Mouse (Mus musculus): ENCODE measurements around the gene Kremen1. TPM values are rescaled to one million over a fixed set of nuclear protein-coding genes. Genes with fewer than 3 reads are reported as not detected.

Gene Kremen1
- polyA plus RNA-seq, 1 experiment, result 170 TPM

DNA sequence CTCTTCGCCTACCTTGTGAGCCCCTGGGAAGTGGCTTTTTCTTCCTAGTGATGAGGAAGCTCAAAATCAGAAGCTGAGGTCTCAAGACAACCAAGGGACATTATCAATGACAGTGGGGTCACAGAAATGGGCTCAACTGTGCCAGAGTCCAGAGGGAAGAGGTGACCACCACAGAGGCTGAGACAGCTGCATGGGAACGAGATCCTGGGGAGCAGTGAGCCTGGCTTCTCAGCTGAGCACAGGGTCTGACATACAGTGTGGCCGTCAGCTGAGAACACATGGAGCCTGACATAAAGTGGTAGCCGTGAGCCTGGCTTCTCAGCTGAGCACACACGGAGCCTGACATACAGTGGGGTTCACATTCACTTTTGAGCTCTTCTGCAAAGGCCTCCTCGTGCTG is 58.3 kb downstream of the Kremen1 start:
- Histone ChIP-seq H3K4me3 (ENCODE audit: control insufficient read depth, insufficient read depth, low read length) (no peak overlapping the region), H3K4me1 (replicated peaks; ENCODE audit: control insufficient read depth, insufficient read depth, low read length) (peaks cover 11% of the 10 kb centered on the region), H3K36me3 (ENCODE audit: control insufficient read depth, insufficient read depth, low read length) (peaks cover 79% of the 10 kb centered on the region), H3K27me3 (ENCODE audit: control insufficient read depth, insufficient read depth, low read length) (no peaks in the 10 kb centered on the region), H3K27ac (ENCODE audit: control insufficient read depth, insufficient read depth, low read length) (no peak overlapping the region)
- DNase-seq, result no peak
- TF ChIP-seq CTCF (IDR thresholded peaks at IDR 0.05; ENCODE audit: borderline replicate concordance, control insufficient read depth, extremely low read depth, insufficient read depth, low read length, poor library complexity), result no peak
- no peak for TF ChIP-seq POLR2A (IDR thresholded peaks at IDR 0.05; ENCODE audit: control insufficient read depth, extremely low read depth, insufficient read depth, low read length, poor library complexity)
- 96% methylated on average over 6 of the region's 6 CpGs for WGBS

GRCm38 (mm10) chr11:5201799-5202680 is 59.3 kb downstream of the Kremen1 start:
- H3K36me3 ChIP-seq (ENCODE audit: control insufficient read depth, insufficient read depth, low read length), result peaks cover 82% of the 10 kb centered on the region
- peaks cover 3% of the 10 kb centered on the region for H3K4me1 ChIP-seq (replicated peaks; ENCODE audit: control insufficient read depth, insufficient read depth, low read length)
- no peaks in the 10 kb centered on the region for H3K27me3 ChIP-seq (ENCODE audit: control insufficient read depth, insufficient read depth, low read length)
- no peak for DNase-seq
- WGBS, result 95% methylated on average over 20 of the region's 20 CpGs
- no peak overlapping the region for H3K4me3 ChIP-seq (ENCODE audit: control insufficient read depth, insufficient read depth, low read length)
- TF ChIP-seq CTCF (IDR thresholded peaks at IDR 0.05; ENCODE audit: borderline replicate concordance, control insufficient read depth, extremely low read depth, insufficient read depth, low read length, poor library complexity) (no peak), POLR2A (IDR thresholded peaks at IDR 0.05; ENCODE audit: control insufficient read depth, extremely low read depth, insufficient read depth, low read length, poor library complexity) (no peak)
- no peak overlapping the region for H3K27ac ChIP-seq (ENCODE audit: control insufficient read depth, insufficient read depth, low read length)

GRCm38 (mm10) chr11:5199879-5200278 is 61.5 kb downstream of the Kremen1 start:
- peaks cover 71% of the 10 kb centered on the region for H3K36me3 ChIP-seq (ENCODE audit: control insufficient read depth, insufficient read depth, low read length)

DNA sequence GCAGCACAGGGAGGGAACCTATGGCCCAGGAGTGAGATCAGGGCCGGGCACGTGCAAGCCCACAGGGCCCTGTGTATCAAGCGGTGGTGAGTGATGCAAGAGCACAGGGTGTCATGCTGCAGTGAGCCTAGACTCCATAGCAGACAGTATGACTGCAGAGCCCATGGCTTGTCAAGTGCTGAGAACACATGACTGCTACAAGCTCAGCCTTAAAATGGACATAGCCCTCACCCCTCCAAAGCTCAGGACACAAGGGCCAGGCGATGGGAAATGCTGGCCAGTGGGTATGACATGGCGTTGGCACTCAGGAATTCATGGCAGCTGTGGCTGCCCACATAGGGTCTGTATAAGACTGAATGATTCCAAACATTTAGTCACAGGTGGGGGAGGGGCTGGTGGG is 64.3 kb downstream of the Kremen1 start:
- Histone ChIP-seq H3K4me1 (replicated peaks; ENCODE audit: control insufficient read depth, insufficient read depth, low read length) (peaks cover 2% of the 10 kb centered on the region; the same call in 1 of the 2 replicates), H3K36me3 (ENCODE audit: control insufficient read depth, insufficient read depth, low read length) (peaks cover 64% of the 10 kb centered on the region), H3K4me3 (ENCODE audit: control insufficient read depth, insufficient read depth, low read length) (no peak overlapping the region), H3K27ac (ENCODE audit: control insufficient read depth, insufficient read depth, low read length) (no peak overlapping the region), H3K27me3 (ENCODE audit: control insufficient read depth, insufficient read depth, low read length) (no peaks in the 10 kb centered on the region)
- no peak for TF ChIP-seq CTCF (IDR thresholded peaks at IDR 0.05; ENCODE audit: borderline replicate concordance, control insufficient read depth, extremely low read depth, insufficient read depth, low read length, poor library complexity)
- DNase-seq, result no peak
- 96% methylated on average over 5 of the region's 5 CpGs for WGBS

More at GRCm38 (mm10) chr11:5199879-5200278, 61.5 kb downstream of the Kremen1 start:
- DNase-seq, result no peak
- WGBS, result 98% methylated on average over 2 of the region's 2 CpGs
- TF ChIP-seq CTCF (IDR thresholded peaks at IDR 0.05; ENCODE audit: borderline replicate concordance, control insufficient read depth, extremely low read depth, insufficient read depth, low read length, poor library complexity) (no peak), POLR2A (IDR thresholded peaks at IDR 0.05; ENCODE audit: control insufficient read depth, extremely low read depth, insufficient read depth, low read length, poor library complexity) (no peak)
- no peaks in the 10 kb centered on the region for H3K27me3 ChIP-seq (ENCODE audit: control insufficient read depth, insufficient read depth, low read length)
- H3K4me1 ChIP-seq (replicated peaks; ENCODE audit: control insufficient read depth, insufficient read depth, low read length), result no peaks in the 10 kb centered on the region
- H3K4me3 ChIP-seq (ENCODE audit: control insufficient read depth, insufficient read depth, low read length), result no peak overlapping the region
- H3K27ac ChIP-seq (ENCODE audit: control insufficient read depth, insufficient read depth, low read length), result no peak overlapping the region

GRCm38 (mm10) chr11:5196583-5196982 is 64.8 kb downstream of the Kremen1 start:
- TF ChIP-seq CTCF (IDR thresholded peaks at IDR 0.05; ENCODE audit: borderline replicate concordance, control insufficient read depth, extremely low read depth, insufficient read depth, low read length, poor library complexity) (no peak), POLR2A (IDR thresholded peaks at IDR 0.05; ENCODE audit: control insufficient read depth, extremely low read depth, insufficient read depth, low read length, poor library complexity) (no peak)
- H3K4me1 ChIP-seq (replicated peaks; ENCODE audit: control insufficient read depth, insufficient read depth, low read length), result peaks cover 2% of the 10 kb centered on the region; the same call in 1 of the 2 replicates
- WGBS, result 94% methylated on average over 7 of the region's 7 CpGs

GRCm38 (mm10) chr11:5193576-5193881 is 67.8 kb downstream of the Kremen1 start:
- Histone ChIP-seq H3K36me3 (ENCODE audit: control insufficient read depth, insufficient read depth, low read length) (peaks cover 41% of the 10 kb centered on the region), H3K4me1 (replicated peaks; ENCODE audit: control insufficient read depth, insufficient read depth, low read length) (peaks cover 2% of the 10 kb centered on the region; the same call in 1 of the 2 replicates), H3K27me3 (ENCODE audit: control insufficient read depth, insufficient read depth, low read length) (no peaks in the 10 kb centered on the region), H3K27ac (ENCODE audit: control insufficient read depth, insufficient read depth, low read length) (no peak overlapping the region), H3K4me3 (ENCODE audit: control insufficient read depth, insufficient read depth, low read length) (no peak overlapping the region)
- DNase-seq, result no peak
- TF ChIP-seq CTCF (IDR thresholded peaks at IDR 0.05; ENCODE audit: borderline replicate concordance, control insufficient read depth, extremely low read depth, insufficient read depth, low read length, poor library complexity), result no peak
- TF ChIP-seq POLR2A (IDR thresholded peaks at IDR 0.05; ENCODE audit: control insufficient read depth, extremely low read depth, insufficient read depth, low read length, poor library complexity), result no peak
- WGBS, result 94% methylated on average over 1 of the region's 1 CpGs

More at GRCm38 (mm10) chr11:5196583-5196982, 64.8 kb downstream of the Kremen1 start:
- no peak overlapping the region for H3K27ac ChIP-seq (ENCODE audit: control insufficient read depth, insufficient read depth, low read length)
- H3K27me3 ChIP-seq (ENCODE audit: control insufficient read depth, insufficient read depth, low read length), result no peaks in the 10 kb centered on the region
- no peak for DNase-seq
- no peak overlapping the region for H3K4me3 ChIP-seq (ENCODE audit: control insufficient read depth, insufficient read depth, low read length)
- H3K36me3 ChIP-seq (ENCODE audit: control insufficient read depth, insufficient read depth, low read length), result peaks cover 64% of the 10 kb centered on the region
